Mouse (Mus musculus): ENCODE data around the gene Spns3. TPM values are rescaled to one million over a fixed set of nuclear protein-coding genes. Genes with fewer than 3 reads are reported as not detected.

Gene Spns3
- polyA plus RNA-seq, 1 experiment, result 0.68 TPM

DNA sequence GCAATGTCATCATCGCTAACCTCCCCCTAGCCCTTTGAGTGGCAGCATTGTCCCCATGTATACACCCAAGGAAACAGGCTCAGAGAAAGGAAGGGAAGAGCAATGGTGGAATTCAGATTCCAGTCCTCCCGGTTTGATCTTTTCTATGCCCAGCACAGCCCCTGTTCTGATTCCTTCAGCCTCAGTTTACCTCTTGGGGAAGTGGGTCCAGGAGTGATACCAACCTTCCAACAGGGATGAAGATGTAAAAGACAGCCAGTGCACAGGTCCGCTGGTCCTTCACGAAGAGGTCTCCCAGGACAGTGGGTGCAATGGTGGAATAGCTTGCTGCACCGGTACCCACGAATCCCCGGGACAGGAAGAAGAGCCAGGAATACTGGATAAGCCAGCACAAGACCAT is 11.5 kb downstream of the Spns3 start:
- H3K27ac ChIP-seq (ENCODE audit: insufficient read depth, low read depth, low read length), result peak overlapping the region; percentile 48; the same call in 1 of the 2 replicates
- peaks cover 46% of the 10 kb centered on the region for H3K4me1 ChIP-seq (ENCODE audit: control insufficient read depth, insufficient read depth, low read length)
- no peak for TF ChIP-seq POLR2A (IDR thresholded peaks at IDR 0.05; ENCODE audit: borderline replicate concordance, low read depth, low read length)
- TF ChIP-seq CTCF (IDR thresholded peaks at IDR 0.05; ENCODE audit: low read depth, low read length), result no peak
- no peak overlapping the region for H3K4me3 ChIP-seq (ENCODE audit: insufficient read depth, low read length)

- Histone ChIP-seq H3K27ac (ENCODE audit: insufficient read depth, low read depth, low read length) (peak overlapping the region; percentile 48), H3K4me1 (ENCODE audit: control insufficient read depth, insufficient read depth, low read length) (peaks cover 46% of the 10 kb centered on the region), H3K4me3 (ENCODE audit: insufficient read depth, low read length) (no peak overlapping the region)
- TF ChIP-seq POLR2A (IDR thresholded peaks at IDR 0.05; ENCODE audit: borderline replicate concordance, low read depth, low read length) (no peak), CTCF (IDR thresholded peaks at IDR 0.05; ENCODE audit: low read depth, low read length) (peak; percentile 15; the same call in 1 of the 2 replicates)
These were observed 12.1 kb downstream of the Spns3 start for GRCm38 (mm10) chr11:72538037-72538755.

DNA sequence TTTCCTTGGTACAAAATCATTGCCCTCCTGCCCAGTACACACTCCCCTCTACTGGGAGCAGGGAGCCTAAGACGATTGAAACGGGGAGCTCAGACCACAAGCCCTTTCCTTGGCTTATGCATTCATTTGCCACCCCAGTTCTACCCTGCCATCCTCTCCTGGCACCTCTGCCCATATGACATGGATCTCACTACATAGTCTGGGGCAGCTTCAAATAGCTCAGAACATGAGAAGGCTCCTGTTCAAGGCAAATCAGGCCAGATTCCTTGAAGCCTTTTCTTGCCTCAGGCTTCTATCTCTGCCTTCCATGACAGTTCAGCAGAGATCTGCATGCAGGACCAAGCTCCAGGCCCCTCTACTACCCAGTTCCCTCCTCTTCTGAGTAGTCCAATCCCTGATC is 12.8 kb downstream of the Spns3 start:
- Histone ChIP-seq H3K4me3 (ENCODE audit: insufficient read depth, low read length) (no peak overlapping the region), H3K4me1 (ENCODE audit: control insufficient read depth, insufficient read depth, low read length) (peaks cover 46% of the 10 kb centered on the region), H3K27ac (ENCODE audit: insufficient read depth, low read depth, low read length) (no peak overlapping the region)
- TF ChIP-seq POLR2A (IDR thresholded peaks at IDR 0.05; ENCODE audit: borderline replicate concordance, low read depth, low read length) (no peak), CTCF (IDR thresholded peaks at IDR 0.05; ENCODE audit: low read depth, low read length) (no peak)

DNA sequence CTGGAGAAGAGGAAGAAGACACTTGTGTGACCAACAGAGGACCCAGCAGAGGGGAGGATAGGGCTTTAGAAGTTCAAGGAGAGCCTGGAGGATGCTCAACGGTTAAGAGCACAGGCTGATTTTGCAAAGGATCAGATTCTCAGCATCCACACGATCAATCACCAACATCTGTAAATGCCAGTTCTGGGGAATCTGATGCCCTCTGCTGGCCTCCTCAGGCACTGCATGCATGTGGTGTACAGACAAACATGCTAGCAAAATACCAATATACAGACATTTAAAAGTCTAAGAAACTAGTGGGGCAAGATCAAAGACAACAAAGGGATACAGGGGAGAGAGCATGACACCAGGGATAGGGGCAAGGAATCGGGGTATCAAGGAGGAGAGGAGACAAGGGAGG is 14.8 kb downstream of the Spns3 start:
- no peak overlapping the region for H3K27ac ChIP-seq (ENCODE audit: insufficient read depth, low read depth, low read length)
- H3K4me3 ChIP-seq (ENCODE audit: insufficient read depth, low read length), result no peak overlapping the region
- H3K4me1 ChIP-seq (ENCODE audit: control insufficient read depth, insufficient read depth, low read length), result peaks cover 38% of the 10 kb centered on the region
- no peak for TF ChIP-seq POLR2A (IDR thresholded peaks at IDR 0.05; ENCODE audit: borderline replicate concordance, low read depth, low read length)
- TF ChIP-seq CTCF (IDR thresholded peaks at IDR 0.05; ENCODE audit: low read depth, low read length), result no peak

DNA sequence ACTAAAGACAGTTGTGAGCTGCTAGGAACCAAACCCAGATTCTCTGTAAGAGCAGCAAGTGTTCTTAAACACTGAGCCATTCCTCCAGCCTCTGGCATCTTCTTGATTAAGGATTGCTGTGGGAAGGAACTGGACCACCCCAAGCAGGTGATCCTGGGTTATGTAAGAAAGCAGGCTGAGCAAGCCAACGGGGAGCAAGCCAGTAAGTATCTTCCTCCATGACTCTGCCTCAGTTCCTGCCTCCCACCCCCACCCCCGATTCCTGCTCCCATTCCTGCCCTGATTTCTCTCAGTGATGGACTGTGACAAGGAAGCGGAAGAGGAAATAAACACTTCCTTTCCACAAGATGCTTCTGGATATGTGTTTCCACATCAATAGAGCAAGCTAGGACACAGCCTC is 17.4 kb downstream of the Spns3 start:
- H3K27ac ChIP-seq (ENCODE audit: insufficient read depth, low read depth, low read length), result no peak overlapping the region
- TF ChIP-seq CTCF (IDR thresholded peaks at IDR 0.05; ENCODE audit: low read depth, low read length) (no peak), POLR2A (IDR thresholded peaks at IDR 0.05; ENCODE audit: borderline replicate concordance, low read depth, low read length) (no peak)
- H3K4me1 ChIP-seq (ENCODE audit: control insufficient read depth, insufficient read depth, low read length), result peaks cover 16% of the 10 kb centered on the region

DNA sequence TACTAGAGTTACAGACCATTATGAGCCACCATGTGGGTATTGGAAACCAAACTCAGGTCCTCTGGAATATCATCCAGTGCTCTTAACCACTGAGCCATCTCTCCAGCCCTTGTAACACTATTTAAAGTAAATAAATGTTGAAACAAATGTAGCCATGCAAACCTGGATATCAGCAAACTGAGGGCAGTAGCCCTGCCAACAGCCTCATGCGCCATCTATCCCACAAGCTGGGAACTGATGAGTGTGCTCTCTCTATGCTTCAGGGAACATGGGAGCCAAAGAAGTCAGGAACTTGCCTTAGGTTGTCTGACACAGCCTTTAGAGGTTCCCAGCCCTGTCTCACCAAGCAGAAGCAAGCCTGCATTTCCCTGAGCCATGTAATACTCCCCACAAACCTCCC is 18.7 kb downstream of the Spns3 start:
- TF ChIP-seq POLR2A (IDR thresholded peaks at IDR 0.05; ENCODE audit: borderline replicate concordance, low read depth, low read length) (no peak), CTCF (IDR thresholded peaks at IDR 0.05; ENCODE audit: low read depth, low read length) (no peak)
- H3K4me3 ChIP-seq (ENCODE audit: insufficient read depth, low read length), result no peak overlapping the region
- peaks cover 4% of the 10 kb centered on the region; the same call in 1 of the 2 replicates for H3K4me1 ChIP-seq (ENCODE audit: control insufficient read depth, insufficient read depth, low read length)
- no peak overlapping the region for H3K27ac ChIP-seq (ENCODE audit: insufficient read depth, low read depth, low read length)

More for the DNA sequence above, 17.4 kb downstream of the Spns3 start:
- H3K4me3 ChIP-seq (ENCODE audit: insufficient read depth, low read length), result no peak overlapping the region

GRCm38 (mm10) chr11:72531144-72531543 is 19.2 kb downstream of the Spns3 start:
- Histone ChIP-seq H3K4me1 (ENCODE audit: control insufficient read depth, insufficient read depth, low read length) (peaks cover 1% of the 10 kb centered on the region; the same call in 1 of the 2 replicates), H3K27ac (ENCODE audit: insufficient read depth, low read depth, low read length) (no peak overlapping the region), H3K4me3 (ENCODE audit: insufficient read depth, low read length) (no peak overlapping the region)
- TF ChIP-seq CTCF (IDR thresholded peaks at IDR 0.05; ENCODE audit: low read depth, low read length) (no peak), POLR2A (IDR thresholded peaks at IDR 0.05; ENCODE audit: borderline replicate concordance, low read depth, low read length) (no peak)

GRCm38 (mm10) chr11:72526190-72526589 is 24.1 kb downstream of the Spns3 start:
- H3K4me3 ChIP-seq (ENCODE audit: insufficient read depth, low read length), result no peak overlapping the region
- TF ChIP-seq CTCF (IDR thresholded peaks at IDR 0.05; ENCODE audit: low read depth, low read length) (no peak), POLR2A (IDR thresholded peaks at IDR 0.05; ENCODE audit: borderline replicate concordance, low read depth, low read length) (no peak)
- H3K4me1 ChIP-seq (ENCODE audit: control insufficient read depth, insufficient read depth, low read length), result peaks cover 5% of the 10 kb centered on the region; the same call in 1 of the 2 replicates
- no peak overlapping the region for H3K27ac ChIP-seq (ENCODE audit: insufficient read depth, low read depth, low read length)

DNA sequence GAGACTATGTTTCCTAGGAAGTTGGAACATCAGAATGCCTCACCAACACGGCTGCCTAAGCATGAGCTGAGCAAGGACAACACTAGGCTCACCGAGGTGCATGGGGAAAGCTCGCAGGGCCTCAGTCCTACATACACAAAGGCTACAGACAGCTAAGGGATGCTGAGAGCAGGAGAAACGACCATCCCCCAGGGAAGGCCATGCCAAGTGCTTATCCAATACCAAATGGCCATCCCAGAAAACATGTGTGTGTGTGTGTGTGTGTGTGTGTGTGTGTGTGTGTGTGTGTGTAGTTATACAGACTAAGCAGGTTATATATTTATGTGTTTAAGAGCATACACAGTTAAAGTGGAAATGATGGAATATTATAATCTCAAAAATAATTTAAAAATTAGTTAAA is 26.6 kb downstream of the Spns3 start:
- Histone ChIP-seq H3K4me1 (ENCODE audit: control insufficient read depth, insufficient read depth, low read length) (peaks cover 21% of the 10 kb centered on the region), H3K27ac (ENCODE audit: insufficient read depth, low read depth, low read length) (no peak overlapping the region), H3K4me3 (ENCODE audit: insufficient read depth, low read length) (no peak overlapping the region)
- no peak for TF ChIP-seq CTCF (IDR thresholded peaks at IDR 0.05; ENCODE audit: low read depth, low read length)
- TF ChIP-seq POLR2A (IDR thresholded peaks at IDR 0.05; ENCODE audit: borderline replicate concordance, low read depth, low read length), result no peak

- Histone ChIP-seq H3K4me3 (ENCODE audit: insufficient read depth, low read length) (no peak overlapping the region), H3K4me1 (ENCODE audit: control insufficient read depth, insufficient read depth, low read length) (peaks cover 25% of the 10 kb centered on the region), H3K27ac (ENCODE audit: insufficient read depth, low read depth, low read length) (no peak overlapping the region)
- TF ChIP-seq CTCF (IDR thresholded peaks at IDR 0.05; ENCODE audit: low read depth, low read length), result no peak
- no peak for TF ChIP-seq POLR2A (IDR thresholded peaks at IDR 0.05; ENCODE audit: borderline replicate concordance, low read depth, low read length)
These were observed 27.7 kb downstream of the Spns3 start for GRCm38 (mm10) chr11:72522616-72523041.

All from bone marrow macrophage, adult 2 months (primary cell).